Mouse (Mus musculus): ENCODE measurements around the gene Akirin2. TPM values are rescaled to one million over a fixed set of nuclear protein-coding genes. Genes with fewer than 3 reads are reported as not detected.
A peak's percentile ranks its signal among the peaks of the same experiment; 100 is the strongest.
"Not testable (repeated sequence)": the region's sequence is repeated elsewhere in the genome, so short reads cannot be mapped to it uniquely, and the experiment has no call there.

The Akirin2 gene
- total RNA-seq (2015) (48.9 and 56.4 TPM in 2 replicates), total RNA-seq (2017) (43.6 and 45.2 TPM in 2 replicates)

- ATAC-seq (replicated peaks; ENCODE audit: poor library complexity) = no peak
Observed at GRCm38 (mm10) chr4:34550748-34551097, at the start of gene Akirin2. Gene Akirin2 (plus strand): TSS chr4:34550937.

- ATAC-seq (replicated peaks; ENCODE audit: poor library complexity) = peak; percentile 52; the same call in 1 of the 2 replicates
Observed at GRCm38 (mm10) chr4:34510305-34510704, 40.4 kb upstream of the Akirin2 start.

DNA sequence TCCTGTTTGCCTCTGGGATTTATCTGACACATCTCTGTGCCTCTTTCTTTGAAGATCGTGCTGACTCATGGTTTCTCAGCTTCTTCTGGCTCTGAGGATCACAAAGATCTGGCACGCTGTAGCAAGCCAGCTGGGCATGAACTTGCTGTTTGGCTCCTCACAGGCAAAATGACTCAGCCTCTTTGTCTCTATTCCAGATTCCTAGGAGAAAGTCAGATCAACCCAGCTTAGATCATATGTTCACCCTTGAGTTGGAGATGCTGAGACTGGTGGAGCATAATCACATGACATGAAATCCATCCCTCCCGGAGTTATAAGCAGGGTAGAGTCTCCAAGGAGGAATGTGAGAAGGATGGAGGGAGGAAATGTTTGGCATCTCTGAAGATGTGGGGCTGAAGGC is 27.9 kb upstream of the Akirin2 start:
- no peak for ATAC-seq (replicated peaks; ENCODE audit: poor library complexity)

DNA sequence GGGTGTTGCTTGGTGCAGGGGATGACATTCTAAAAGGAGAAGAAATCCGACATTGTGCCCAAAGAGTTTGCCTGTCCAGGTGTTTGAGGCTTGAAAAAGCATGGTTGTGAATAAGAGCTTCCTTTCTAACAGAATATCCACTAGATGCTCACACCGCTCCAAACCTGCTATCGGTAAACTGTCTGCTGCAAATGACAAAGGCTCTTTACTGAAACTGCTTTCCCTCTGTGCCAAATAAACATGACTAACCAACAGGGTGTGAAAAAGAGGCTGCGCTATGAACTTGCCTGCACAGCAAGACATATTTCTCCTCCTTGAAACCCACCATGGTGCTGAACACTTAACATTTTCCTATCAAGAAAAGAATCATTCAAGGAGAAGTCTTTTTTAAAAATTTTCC is 27.2 kb upstream of the Akirin2 start:
- ATAC-seq (replicated peaks; ENCODE audit: poor library complexity) = no peak

GRCm38 (mm10) chr4:34526771-34527170 is 24.0 kb upstream of the Akirin2 start:
- ATAC-seq (replicated peaks; ENCODE audit: poor library complexity) = peak; percentile 83

GRCm38 (mm10) chr4:34528430-34529100 is 22.2 kb upstream of the Akirin2 start:
- ATAC-seq (replicated peaks; ENCODE audit: poor library complexity) = no peak

DNA sequence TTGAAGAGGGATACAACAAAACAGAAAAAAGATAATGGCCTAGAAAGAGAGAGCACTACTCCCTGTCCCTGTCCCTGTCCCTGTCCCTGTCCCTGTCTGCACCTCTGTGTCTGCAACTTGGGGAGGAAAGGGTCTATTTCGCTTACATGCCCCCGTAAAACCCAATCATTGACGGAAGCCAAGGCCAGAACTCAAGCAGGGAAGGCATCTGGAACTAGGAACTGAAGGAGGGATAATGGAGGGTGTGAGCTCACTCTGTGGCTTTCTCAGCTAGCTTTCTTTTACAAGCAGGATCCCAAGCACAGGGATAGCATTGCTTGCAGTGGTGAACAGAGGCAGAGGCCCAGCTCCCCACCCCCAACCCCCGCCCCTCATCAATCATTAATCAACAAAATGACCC is 21.4 kb upstream of the Akirin2 start:
- no peak for ATAC-seq (replicated peaks; ENCODE audit: poor library complexity)

- ATAC-seq (replicated peaks; ENCODE audit: poor library complexity) = no peak
Observed at GRCm38 (mm10) chr4:34529941-34530340, 20.8 kb upstream of the Akirin2 start.

DNA sequence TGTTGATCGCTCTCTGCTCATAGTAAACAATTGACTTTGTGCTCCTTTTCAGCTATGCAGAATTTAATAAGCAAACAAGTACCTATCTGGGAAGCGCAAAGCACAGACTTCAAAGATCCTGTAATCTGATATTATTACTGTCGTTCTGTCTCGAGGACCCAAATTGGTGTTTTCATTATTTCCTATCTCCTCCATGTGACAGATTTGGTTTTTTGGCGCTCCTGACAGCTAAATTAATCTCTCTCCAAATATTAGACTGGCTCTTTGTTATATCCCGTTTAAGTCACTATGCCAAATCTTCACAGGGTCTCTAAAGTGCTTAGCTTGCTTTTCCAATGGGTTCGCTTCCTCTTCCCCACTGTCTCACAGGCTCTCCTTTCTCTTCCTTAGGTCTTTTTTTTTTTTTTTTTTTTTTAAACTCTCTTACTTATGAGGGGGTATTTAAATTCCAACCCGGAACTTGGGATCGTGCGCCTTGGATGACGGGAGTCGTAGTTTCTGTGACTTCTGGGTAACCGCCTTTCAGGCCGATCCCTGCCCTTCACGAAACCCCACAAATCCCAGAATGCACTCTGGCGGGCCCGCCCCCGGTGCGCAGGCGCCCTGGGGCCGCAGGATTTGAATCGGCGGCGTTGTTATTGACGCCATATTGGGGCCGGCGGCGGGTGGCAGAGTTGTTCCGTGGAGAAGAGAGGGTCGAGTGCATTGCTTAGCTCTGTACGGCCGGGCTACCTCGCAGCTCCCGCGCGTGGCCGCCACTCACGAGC is 573 bp upstream of the Akirin2 start:
- peak; percentile 96 for ATAC-seq (replicated peaks; ENCODE audit: poor library complexity)

DNA sequence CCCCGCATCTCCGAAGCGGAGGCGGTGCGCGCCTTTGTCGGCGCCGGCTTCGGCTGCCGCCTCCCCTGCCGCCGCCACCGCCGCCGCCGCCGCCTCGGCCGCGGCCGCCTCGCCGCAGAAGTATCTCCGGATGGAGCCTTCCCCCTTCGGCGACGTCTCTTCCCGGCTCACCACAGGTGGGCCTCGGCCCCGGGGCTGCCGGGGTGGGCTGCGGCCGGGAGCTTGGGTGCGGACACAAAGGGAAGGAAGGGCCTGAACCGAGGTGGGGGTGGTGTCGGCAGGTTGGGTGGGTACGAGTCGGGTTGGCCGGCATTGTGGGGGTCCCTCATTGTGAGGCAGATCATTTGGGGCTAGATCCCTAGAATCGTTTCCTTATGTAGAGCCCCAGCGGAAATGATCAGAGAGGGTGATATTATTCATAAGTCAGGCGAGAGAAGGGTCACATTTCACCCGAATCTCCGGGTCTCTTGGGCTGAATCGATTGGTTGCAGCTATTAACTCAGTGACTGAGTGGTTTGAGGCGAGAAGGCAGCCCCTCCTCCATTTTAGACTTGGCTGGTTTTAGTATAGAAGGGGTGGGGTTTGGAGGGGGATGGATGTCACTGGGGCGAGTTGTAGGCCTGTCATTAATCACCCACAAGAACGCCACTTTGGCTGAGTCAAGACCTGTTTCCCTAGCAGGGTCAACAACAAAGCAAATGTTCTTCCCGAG is 517 bp downstream of the Akirin2 start:
- ATAC-seq (replicated peaks; ENCODE audit: poor library complexity) = peak; percentile 56

GRCm38 (mm10) chr4:34551966-34552365 is 1.2 kb downstream of the Akirin2 start:
- no peak for ATAC-seq (replicated peaks; ENCODE audit: poor library complexity)

DNA sequence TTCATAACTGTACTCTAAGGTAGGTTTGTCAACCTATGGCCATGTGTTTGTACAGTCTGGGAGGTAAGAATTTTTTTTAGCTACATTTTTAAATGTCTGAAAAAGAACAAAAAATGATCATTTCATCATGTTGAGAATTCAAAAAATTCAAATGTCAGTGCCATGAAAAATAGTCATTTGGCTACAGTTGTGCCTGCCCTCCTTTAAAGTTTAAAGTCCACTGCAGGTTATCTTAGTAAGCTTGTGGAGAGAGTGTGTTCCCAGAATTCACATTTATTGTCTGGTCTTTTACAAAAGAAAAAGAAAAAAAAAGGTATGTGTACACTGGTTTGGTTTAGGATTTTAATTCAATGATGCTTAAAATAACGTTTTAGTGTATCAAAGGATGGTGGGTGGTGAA is 3.9 kb downstream of the Akirin2 start:
- ATAC-seq (replicated peaks; ENCODE audit: poor library complexity) = no peak

GRCm38 (mm10) chr4:34555604-34556003 is 4.9 kb downstream of the Akirin2 start:
- ATAC-seq (replicated peaks; ENCODE audit: poor library complexity) = no peak

DNA sequence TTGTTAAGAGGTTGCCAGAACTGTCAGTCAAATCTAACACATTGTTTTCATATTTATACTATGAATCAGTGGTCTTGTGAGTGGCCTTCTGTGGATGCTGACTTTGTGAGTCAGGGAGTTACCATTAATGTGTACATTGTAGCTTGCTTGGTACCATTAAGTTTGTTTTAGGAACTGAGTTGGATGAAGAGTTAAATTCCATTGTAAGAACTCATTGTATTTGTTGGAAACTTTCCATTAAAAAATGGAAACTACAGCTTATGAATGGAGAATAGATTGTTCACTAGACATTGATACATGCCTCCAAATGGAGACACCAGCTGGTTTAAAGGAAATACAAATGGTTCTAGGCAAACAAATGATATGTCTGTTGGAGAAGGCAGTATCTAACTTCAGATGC is 5.4 kb downstream of the Akirin2 start:
- no peak for ATAC-seq (replicated peaks; ENCODE audit: poor library complexity)

- ATAC-seq (replicated peaks; ENCODE audit: poor library complexity) = peak; percentile 95
Observed at GRCm38 (mm10) chr4:34560971-34561370, 10.2 kb downstream of the Akirin2 start.

GRCm38 (mm10) chr4:34566226-34566625 is 15.5 kb downstream of the Akirin2 start:
- no peak for ATAC-seq (replicated peaks; ENCODE audit: poor library complexity)

GRCm38 (mm10) chr4:34572876-34573275 is 22.1 kb downstream of the Akirin2 start:
- ATAC-seq (replicated peaks; ENCODE audit: poor library complexity) = no peak

DNA sequence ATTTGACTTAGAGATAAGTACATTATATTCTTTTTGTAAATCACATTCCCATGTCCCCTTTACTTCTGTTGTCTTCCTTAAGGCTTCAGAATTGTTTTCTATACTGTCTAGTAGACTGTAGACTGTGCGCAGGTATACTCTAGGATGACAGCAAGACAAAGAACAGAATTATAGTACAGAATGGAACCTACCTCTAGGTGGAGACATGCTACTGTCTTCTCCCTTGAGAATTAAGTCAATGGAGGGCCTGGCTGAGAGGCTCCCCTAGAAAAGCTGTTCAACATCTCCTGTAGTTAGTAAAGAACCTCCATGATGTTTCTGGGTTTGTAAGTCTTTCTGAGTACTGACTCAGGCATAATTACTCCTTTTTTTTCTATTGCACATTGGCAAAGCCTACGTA is 26.3 kb downstream of the Akirin2 start:
- peak; percentile 61 for ATAC-seq (replicated peaks; ENCODE audit: poor library complexity)

DNA sequence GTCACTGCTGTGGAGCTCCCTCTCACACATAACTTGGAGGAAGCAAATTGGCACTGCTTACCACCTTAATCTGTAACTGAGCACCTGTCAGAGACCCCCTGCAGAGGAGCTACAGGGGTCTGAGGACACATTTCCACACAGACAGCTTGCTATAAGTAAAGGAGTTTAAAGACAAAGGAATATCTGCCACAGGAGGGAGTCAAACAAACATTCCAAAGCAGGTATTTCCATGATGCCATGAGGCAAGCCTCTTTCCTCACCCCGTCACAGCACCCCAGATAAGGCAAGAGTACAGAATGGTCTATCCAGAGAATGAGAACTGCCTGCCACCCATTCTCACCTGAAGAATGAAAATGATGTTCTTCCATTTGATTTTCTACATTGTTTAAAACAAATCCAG is 28.5 kb downstream of the Akirin2 start:
- no peak for ATAC-seq (replicated peaks; ENCODE audit: poor library complexity)

GRCm38 (mm10) chr4:34581489-34581888 is 30.8 kb downstream of the Akirin2 start:
- ATAC-seq (replicated peaks; ENCODE audit: poor library complexity) = not testable (repeated sequence)

GRCm38 (mm10) chr4:34581990-34582389 is 31.3 kb downstream of the Akirin2 start:
- no peak for ATAC-seq (replicated peaks; ENCODE audit: poor library complexity)

DNA sequence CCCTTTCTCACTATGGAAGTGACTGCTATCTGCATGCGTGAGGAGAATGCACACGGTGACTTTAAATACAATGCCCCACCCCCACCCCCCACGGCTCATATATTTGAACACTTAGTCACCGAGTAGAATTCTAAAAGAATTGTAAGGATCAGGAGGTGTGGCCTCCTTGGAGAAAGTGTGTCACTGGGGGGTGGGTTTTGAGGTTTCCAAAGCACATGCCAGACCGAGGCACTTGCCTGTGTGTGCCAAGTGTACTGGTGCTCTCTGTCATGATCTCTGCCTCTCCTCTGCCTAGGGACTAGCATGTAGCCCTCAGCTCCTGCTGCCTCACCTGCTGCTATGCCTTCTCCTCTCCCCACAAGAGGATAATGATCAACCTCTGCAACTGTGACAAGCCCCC is 31.7 kb downstream of the Akirin2 start:
- 0 out of 2 replicates have a peak, but pooled peaks have one; percentile 11 for ATAC-seq (replicated peaks; ENCODE audit: poor library complexity)

Measured in megakaryocyte progenitor cell, adult 5-6 weeks (primary cell).